Mouse (Mus musculus): ENCODE measurements around the gene Gm6880. TPM values are rescaled to one million over a fixed set of nuclear protein-coding genes. Genes with fewer than 3 reads are reported as not detected.
"Not testable (repeated sequence)": the region's sequence is repeated elsewhere in the genome, so short reads cannot be mapped to it uniquely, and the experiment has no call there.

The Gm6880 gene
- not detected in 2 replicates for total RNA-seq (2017)

DNA sequence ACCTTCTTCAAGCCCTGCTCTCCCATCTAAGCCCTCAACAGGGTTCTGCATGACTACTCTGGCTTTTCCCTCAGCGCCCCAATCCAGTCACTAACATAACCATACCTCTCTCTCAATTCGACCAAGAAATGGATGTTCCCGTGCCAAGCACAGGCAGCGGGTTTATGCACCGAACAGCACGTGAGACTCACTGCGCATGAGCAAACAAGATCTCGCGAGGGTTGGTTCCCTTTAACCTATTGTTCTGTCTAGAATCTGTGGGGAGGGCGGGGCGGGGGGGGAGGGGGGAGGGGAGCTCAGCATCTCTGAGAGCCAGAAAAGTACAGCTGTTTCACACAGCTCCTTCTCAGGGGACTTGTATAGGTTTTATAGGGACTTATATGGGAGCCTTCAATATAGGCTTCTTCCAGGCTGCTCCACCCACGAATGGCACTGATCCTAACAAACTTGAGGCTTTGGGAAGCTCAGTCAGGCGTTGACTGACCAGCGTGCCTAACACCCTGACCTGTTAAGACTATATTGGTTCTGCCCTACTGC is at the start of gene Gm6880:
Gene Gm6880 (minus strand): TSS at position 51 of the 537 bp plus-strand sequence.
- not testable (repeated sequence) for ATAC-seq (ENCODE audit: extremely low read depth, insufficient number of reproducible peaks, low FRiP score, poor library complexity, severe bottlenecking)

DNA sequence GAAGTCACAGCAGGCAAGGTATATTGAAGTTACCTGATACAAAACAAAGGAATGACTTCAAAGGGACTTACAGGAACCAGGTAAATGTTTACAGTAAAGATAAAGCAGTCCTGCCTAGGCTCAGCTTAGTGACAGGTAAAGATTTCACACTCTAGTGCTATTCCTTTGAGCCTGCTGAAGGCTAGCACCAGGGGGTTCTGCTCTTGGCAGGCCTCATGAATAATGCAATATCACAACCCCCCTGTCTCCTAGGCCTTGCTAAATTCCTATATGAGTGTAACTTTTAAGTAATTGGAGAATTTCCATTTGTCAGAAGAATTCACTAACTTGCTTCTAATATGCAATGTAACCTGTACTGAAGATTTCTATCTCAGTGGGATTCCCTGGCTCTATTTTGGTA is 36.3 kb upstream of the Gm6880 start:
- not testable (repeated sequence) for ATAC-seq (ENCODE audit: extremely low read depth, insufficient number of reproducible peaks, low FRiP score, poor library complexity, severe bottlenecking)

DNA sequence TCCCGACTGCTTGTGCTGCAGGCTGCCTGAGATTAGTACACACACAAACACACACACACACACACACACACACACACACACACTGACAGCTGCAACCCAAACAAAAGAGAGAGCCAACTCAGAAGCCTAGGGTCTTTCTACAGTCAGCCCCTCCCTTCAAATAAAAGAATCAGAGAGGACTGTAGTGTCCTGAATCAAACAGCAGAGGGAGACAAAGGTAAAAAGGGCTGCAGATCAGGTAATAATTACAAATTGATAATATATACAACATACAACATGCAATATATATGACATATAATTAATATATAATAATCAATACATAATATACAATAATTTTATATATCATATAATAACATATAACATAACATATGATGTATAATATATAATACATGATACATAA is 15.9 kb upstream of the Gm6880 start:
- no peak for ATAC-seq (ENCODE audit: extremely low read depth, insufficient number of reproducible peaks, low FRiP score, poor library complexity, severe bottlenecking)

DNA sequence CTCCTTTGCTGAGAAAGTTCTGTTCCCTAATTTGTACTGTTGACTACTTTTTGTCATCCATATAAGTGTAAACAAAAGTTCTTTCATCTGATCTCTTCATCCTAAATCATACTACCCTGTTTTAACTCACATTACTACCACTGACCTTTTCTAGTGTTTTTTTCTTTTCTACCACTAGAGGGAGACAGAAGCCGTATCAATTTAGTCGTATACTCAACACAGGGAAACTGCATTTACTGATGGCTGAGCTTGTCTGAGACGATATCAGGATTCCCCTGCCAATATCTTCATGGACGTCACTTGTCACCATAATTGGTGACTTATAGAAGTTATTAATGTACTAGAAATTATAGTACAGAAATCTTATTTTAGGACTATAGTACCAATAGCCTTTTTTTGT is 28.4 kb downstream of the Gm6880 start:
- peak; percentile 58; the same call in 1 of the 2 replicates for ATAC-seq (ENCODE audit: extremely low read depth, insufficient number of reproducible peaks, low FRiP score, poor library complexity, severe bottlenecking)

DNA sequence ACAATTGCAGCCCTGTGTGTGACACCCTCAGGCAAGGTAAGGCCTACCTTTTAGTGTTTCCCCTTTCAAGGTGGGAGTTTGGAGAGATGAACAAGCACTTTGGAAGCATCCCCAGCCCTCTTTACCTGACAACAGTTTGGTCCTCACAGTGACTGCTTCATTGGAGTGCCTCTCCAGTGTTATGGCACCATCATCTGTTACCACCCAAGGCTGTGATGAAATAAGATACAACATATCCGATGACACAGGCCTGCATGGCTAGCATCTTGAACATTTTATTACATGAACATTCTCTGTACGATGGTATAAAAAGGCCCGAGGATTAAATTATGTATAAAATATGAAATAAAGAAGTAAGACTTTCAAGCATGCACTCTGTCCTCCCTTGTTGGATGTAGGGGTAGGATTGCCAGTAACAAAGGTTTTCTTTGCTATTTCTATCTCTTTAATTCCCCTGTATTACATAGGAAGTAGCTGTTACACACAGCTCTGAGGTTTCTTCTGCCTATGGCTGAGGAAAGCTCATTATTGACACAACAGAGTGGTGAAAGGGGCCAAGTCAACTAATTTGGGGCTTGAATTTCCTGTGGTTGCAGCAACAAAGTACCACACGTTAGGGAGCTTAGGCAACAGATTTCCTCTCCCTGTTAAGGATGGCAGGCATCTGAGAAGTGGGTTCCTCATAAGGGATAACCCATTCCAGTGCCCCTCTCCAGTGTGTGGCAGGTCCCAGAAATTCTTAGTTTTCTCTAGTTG is 29.9 kb downstream of the Gm6880 start:
- no peak for ATAC-seq (ENCODE audit: extremely low read depth, insufficient number of reproducible peaks, low FRiP score, poor library complexity, severe bottlenecking)

Other genes starting within 250 kb of the Gm6880 start
- 1,056 and 1,114 TPM in 2 replicates for gene Flna, start 231.6 kb downstream of the Gm6880 start, total RNA-seq (2017)
- 61.5 and 63.0 TPM in 2 replicates for gene Emd, start 226.7 kb downstream of the Gm6880 start, total RNA-seq (2017)
- 816 and 927 TPM in 2 replicates for gene Rpl10, start 210.6 kb downstream of the Gm6880 start, total RNA-seq (2017)
- gene Taz, start 199.5 kb downstream of the Gm6880 start, total RNA-seq (2017): 124 and 125 TPM in 2 replicates
- 31.2 and 32.5 TPM in 2 replicates for gene Dnase1l1, start 199.1 kb downstream of the Gm6880 start, total RNA-seq (2017)
- gene Atp6ap1, start 184.3 kb downstream of the Gm6880 start, total RNA-seq (2017): 400 and 416 TPM in 2 replicates
- gene Gdi1, start 176.4 kb downstream of the Gm6880 start, total RNA-seq (2017): 256 and 284 TPM in 2 replicates
- gene Fam50a, start 168.4 kb downstream of the Gm6880 start, total RNA-seq (2017): 85.7 and 97.0 TPM in 2 replicates
- 2.9 and 3.4 TPM in 2 replicates for gene Plxna3, start 152.3 kb downstream of the Gm6880 start, total RNA-seq (2017)
- gene Lage3, start 127.8 kb downstream of the Gm6880 start, total RNA-seq (2017): 3.6 and 4.5 TPM in 2 replicates
- gene Ubl4a, start 108.2 kb downstream of the Gm6880 start, total RNA-seq (2017): 7.8 and 7.9 TPM in 2 replicates
- 12.9 and 14.2 TPM in 2 replicates for gene Slc10a3, start 108.0 kb downstream of the Gm6880 start, total RNA-seq (2017)
- 22.6 and 27.9 TPM in 2 replicates for gene Fam3a, start 88.1 kb downstream of the Gm6880 start, total RNA-seq (2017)
- 48.4 and 59.4 TPM in 2 replicates for gene Ikbkg, start 88.1 kb downstream of the Gm6880 start, total RNA-seq (2017)
- 95.0 and 103 TPM in 2 replicates for gene G6pdx, start 52.2 kb downstream of the Gm6880 start, total RNA-seq (2017)
- not detected in 2 replicates for gene Olfr1326-ps1, start 93.5 kb upstream of the Gm6880 start, total RNA-seq (2017)
- not detected in 2 replicates for gene Olfr1325, start 111.3 kb upstream of the Gm6880 start, total RNA-seq (2017)
- not detected in 2 replicates for gene Gm5640, start 164.2 kb upstream of the Gm6880 start, total RNA-seq (2017)